ENCODE assay signal across 15 mouse cellular contexts in genomic region chr3:141794371-141794770, GRCm38 (mm10).
DNase-seq lines count a peak whose midpoint lies in the region; ATAC-seq and TF ChIP-seq lines count a peak whose summit lies in the region.
"Had no signal": no experiment of that assay in that cellular context is flagged by ENCODE, and none has a peak within 500 bp of the region (broad histone marks: within the 10 kb centered on the region; RNA-seq: fewer than 3 reads in every experiment).

No protein-coding gene starts in this region.

- 0 out of 2 replicates have a peak, but pooled peaks have one; percentile 40 for ATAC-seq in neural tube, embryonic 11.5 days (ENCODE audit: insufficient read depth, low FRiP score, low TSS enrichment)
- no peak for ATAC-seq in neural tube, embryonic 15.5 days (ENCODE audit: low FRiP score)
- ATAC-seq in forebrain, embryonic 15.5 days (replicated peaks) = peak; percentile 64; the same call in 1 of the 2 replicates
- ATAC-seq: liver, postnatal 0 days; midbrain, embryonic 15.5 days had no signal

- H3K4me2 ChIP-seq in neural tube, embryonic 11.5 days (ENCODE audit: low read depth) = no peak overlapping the region
- no peak overlapping the region for H3K4me2 ChIP-seq in neural tube, embryonic 15.5 days
- H3K4me2 ChIP-seq in forebrain, embryonic 15.5 days (replicated peaks) = no peak overlapping the region
- H3K4me2 ChIP-seq: embryonic facial prominence, embryonic 12.5 days; heart, embryonic 12.5 days; kidney, embryonic 15.5 days; midbrain, embryonic 15.5 days had no signal

- TF ChIP-seq CTCF in gastrocnemius, adult 2 months (IDR thresholded peaks at IDR 0.05) = no peak

- H3K4me3 ChIP-seq in neural tube, embryonic 11.5 days (ENCODE audit: low read depth, low read length) = no peak overlapping the region
- no peak overlapping the region for H3K4me3 ChIP-seq in neural tube, embryonic 15.5 days (replicated peaks)
- no peak overlapping the region for H3K4me3 ChIP-seq in forebrain, embryonic 15.5 days
- H3K4me3 ChIP-seq in gastrocnemius, adult 2 months = no peak overlapping the region
- H3K4me3 ChIP-seq: embryonic facial prominence, embryonic 12.5 days; heart, embryonic 12.5 days; kidney, embryonic 15.5 days; midbrain, embryonic 15.5 days had no signal

- WGBS in neural tube, embryonic 11.5 days = 63% methylated on average over 3 of the region's 3 CpGs
- 34% methylated on average over 3 of the region's 3 CpGs for WGBS in neural tube, embryonic 15.5 days
- WGBS in forebrain, embryonic 15.5 days = 37% methylated on average over 3 of the region's 3 CpGs

- no peaks in the 10 kb centered on the region for H3K9me3 ChIP-seq in neural tube, embryonic 11.5 days (ENCODE audit: control insufficient read depth, low read length)
- H3K9me3 ChIP-seq in neural tube, embryonic 15.5 days (replicated peaks) = no peaks in the 10 kb centered on the region
- H3K9me3 ChIP-seq in forebrain, embryonic 15.5 days = no peaks in the 10 kb centered on the region
- H3K9me3 ChIP-seq: embryonic facial prominence, embryonic 12.5 days; heart, embryonic 12.5 days; kidney, embryonic 15.5 days; midbrain, embryonic 15.5 days had no signal

- peak; percentile 27 for DNase-seq in layer of hippocampus, adult 11-12 months (ENCODE audit: low spot score)
- DNase-seq in layer of hippocampus, adult 9-10 months (ENCODE audit: low spot score) = no peak
- peak; percentile 12 for DNase-seq in neural tube, embryonic 11.5 days (ENCODE audit: low spot score)
- peak; percentile 25 for DNase-seq in retina, embryonic 14.5 days (ENCODE audit: low spot score)
- no peak for DNase-seq in gastrocnemius, adult 2 months
- DNase-seq: cerebellum, adult 18-20 months; heart, postnatal 36 days; liver, postnatal 0 days; thymus, postnatal 4 days had no signal

- H3K27ac ChIP-seq in neural tube, embryonic 11.5 days (ENCODE audit: low read depth, low read length) = no peak overlapping the region
- H3K27ac ChIP-seq in neural tube, embryonic 15.5 days (replicated peaks) = no peak overlapping the region
- no peak overlapping the region for H3K27ac ChIP-seq in forebrain, embryonic 15.5 days (replicated peaks)
- H3K27ac ChIP-seq in gastrocnemius, adult 2 months = no peak overlapping the region
- H3K27ac ChIP-seq: embryonic facial prominence, embryonic 12.5 days; kidney, embryonic 15.5 days; midbrain, embryonic 15.5 days had no signal

- no peaks in the 10 kb centered on the region for H3K27me3 ChIP-seq in neural tube, embryonic 11.5 days (ENCODE audit: control insufficient read depth, insufficient read depth, low read length)
- H3K27me3 ChIP-seq in neural tube, embryonic 15.5 days (replicated peaks) = no peaks in the 10 kb centered on the region
- no peaks in the 10 kb centered on the region for H3K27me3 ChIP-seq in forebrain, embryonic 15.5 days
- H3K27me3 ChIP-seq: embryonic facial prominence, embryonic 12.5 days; heart, embryonic 12.5 days; kidney, embryonic 15.5 days; midbrain, embryonic 15.5 days had no signal

- no peaks in the 10 kb centered on the region for H3K4me1 ChIP-seq in neural tube, embryonic 11.5 days (ENCODE audit: control insufficient read depth, insufficient read depth, low read length)
- no peaks in the 10 kb centered on the region for H3K4me1 ChIP-seq in neural tube, embryonic 15.5 days
- H3K4me1 ChIP-seq in forebrain, embryonic 15.5 days = peaks cover 6% of the 10 kb centered on the region
- H3K4me1 ChIP-seq: embryonic facial prominence, embryonic 12.5 days; heart, embryonic 12.5 days; kidney, embryonic 15.5 days; midbrain, embryonic 15.5 days had no signal

- no peaks in the 10 kb centered on the region for H3K36me3 ChIP-seq in neural tube, embryonic 11.5 days (ENCODE audit: control insufficient read depth, insufficient read depth, low read length)
- 0 out of 2 replicates have a peak, but pooled peaks cover under 1% of the 10 kb centered on the region for H3K36me3 ChIP-seq in neural tube, embryonic 15.5 days
- H3K36me3 ChIP-seq in forebrain, embryonic 15.5 days = no peaks in the 10 kb centered on the region
- H3K36me3 ChIP-seq: embryonic facial prominence, embryonic 12.5 days; heart, embryonic 12.5 days; midbrain, embryonic 15.5 days had no signal

- no peak overlapping the region for H3K9ac ChIP-seq in neural tube, embryonic 11.5 days (ENCODE audit: low read length)
- no peak overlapping the region for H3K9ac ChIP-seq in neural tube, embryonic 15.5 days (replicated peaks)
- H3K9ac ChIP-seq in forebrain, embryonic 15.5 days (replicated peaks) = no peak overlapping the region
- H3K9ac ChIP-seq: embryonic facial prominence, embryonic 12.5 days; heart, embryonic 12.5 days; kidney, embryonic 15.5 days; liver, postnatal 0 days; midbrain, embryonic 15.5 days had no signal

- intact Hi-C loops in gastrocnemius, adult 2 months (cut with DNase I) = no loop called here

Comparison
In these comparisons a context has a peak if more than half of its experiments do, and no peak if none do; other contexts are left out.
1. DNase-seq: peak in layer of hippocampus, adult 11-12 months (single experiment), neural tube, embryonic 11.5 days (single experiment) and retina, embryonic 14.5 days (single experiment); none in layer of hippocampus, adult 9-10 months (single experiment) and gastrocnemius, adult 2 months (single experiment).